Mouse (Mus musculus) inflammation-experienced regulatory T-cells, adult 6 months (primary cell): ENCODE measurements at regions not wholly inside any gene's neighbourhood (a gene's known extent, or its start where the extent isn't known, plus 50 kb on each side); places are given as distances from the start of the nearest gene placed in this dataset.
"Not testable (repeated sequence)": the region's sequence is repeated elsewhere in the genome, so short reads cannot be mapped to it uniquely, and the experiment has no call there.

ENCODE experiments used
- ATAC-seq: one replicate; pipeline ENCODE4 v1.8.0; 2017

DNA sequence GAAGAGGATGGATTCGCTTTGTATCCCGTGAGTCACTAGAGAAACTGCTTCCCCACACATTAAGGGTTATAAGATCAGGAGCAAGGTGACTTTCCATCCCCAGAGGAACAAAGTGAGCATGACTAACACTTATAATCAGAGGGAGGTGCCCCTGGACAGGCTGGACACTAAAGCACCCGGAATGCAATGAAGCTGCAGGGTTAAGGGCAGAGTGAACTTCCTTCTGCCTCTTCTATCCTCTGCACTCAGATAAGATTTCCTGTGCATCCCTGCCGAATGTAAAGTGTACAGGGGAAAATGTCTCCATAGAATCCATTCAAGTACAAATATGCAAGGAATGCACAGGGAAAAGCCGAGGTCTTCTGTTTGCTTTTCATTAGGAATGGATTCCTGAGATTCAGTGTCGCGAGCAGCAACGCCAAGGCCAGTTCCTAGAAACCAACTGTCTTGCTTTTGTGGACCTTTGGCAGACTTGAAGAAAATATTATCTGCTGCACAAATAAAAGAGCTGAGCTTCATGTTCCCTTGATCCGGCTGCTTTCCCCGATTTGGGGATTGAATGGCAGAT is 58.5 kb upstream of the Fbxl7 start:
- ATAC-seq, result no peak

DNA sequence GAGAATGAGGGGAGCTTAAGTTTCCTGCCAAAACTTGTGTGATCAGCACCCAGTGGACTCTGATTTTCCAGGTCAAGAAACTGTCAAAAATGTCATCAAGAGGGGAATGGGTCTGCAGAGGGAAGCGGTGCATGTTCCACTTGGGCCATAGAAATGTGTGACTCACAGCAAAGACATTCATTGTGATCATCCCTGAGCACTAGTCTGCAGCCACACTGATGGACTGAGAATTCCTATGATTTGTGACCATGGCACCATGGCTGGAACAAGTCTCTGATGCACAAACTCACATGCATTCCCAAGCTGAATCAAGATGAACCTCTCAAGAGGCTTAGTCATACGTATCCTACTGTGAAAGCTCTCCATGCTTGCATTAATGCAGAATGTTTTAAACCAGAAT is 63.6 kb upstream of the Fbxl7 start:
- ATAC-seq, result no peak

DNA sequence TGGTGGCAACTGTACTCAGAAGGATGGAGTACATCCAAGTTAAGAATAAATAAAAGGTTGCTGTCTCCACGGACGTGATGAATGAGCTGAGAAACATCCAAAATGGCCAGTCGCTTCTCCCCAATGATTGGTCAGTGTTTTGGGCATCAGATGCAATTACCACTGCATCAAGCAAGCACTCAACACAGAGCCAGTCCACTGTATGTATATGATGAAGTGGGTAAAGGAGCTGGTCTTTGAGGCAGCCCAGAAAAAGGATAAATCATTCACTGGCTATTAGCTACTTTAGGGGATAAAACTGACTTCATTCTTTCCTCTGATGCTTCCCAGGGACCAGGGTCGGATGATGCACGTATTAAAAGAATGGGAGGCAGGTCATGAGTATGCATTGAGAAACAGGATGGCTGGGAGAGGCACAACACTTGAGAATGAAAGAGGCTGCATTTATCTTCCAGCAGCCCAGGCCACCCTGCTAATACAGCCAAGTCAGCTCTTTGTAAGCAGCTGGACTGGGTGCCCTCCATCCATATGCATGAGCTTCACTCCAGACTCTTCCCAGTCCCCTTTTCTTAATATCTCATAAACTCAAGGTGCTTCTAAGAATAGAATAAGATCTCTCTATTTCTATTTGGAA is 73.1 kb upstream of the Fbxl7 start:
- no peak for ATAC-seq

DNA sequence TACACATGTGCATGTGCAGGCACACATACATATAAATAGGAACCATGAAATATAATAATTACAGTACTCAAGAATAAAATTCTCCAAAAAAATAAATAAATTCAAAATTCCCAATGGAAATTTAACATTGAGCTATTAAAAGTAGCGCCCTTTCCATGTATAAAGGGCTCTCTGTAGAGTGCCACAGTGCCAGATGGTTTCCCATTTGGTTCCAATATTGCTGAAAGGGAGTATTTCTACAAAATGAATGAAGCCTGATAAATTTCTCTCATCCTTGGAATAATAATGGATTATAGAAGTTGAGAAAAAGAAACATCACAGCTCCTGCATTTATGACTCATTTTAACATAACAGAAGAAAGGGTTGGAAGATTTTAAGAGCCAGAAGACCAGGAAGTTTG is 75.4 kb upstream of the Fbxl7 start:
- no peak for ATAC-seq

DNA sequence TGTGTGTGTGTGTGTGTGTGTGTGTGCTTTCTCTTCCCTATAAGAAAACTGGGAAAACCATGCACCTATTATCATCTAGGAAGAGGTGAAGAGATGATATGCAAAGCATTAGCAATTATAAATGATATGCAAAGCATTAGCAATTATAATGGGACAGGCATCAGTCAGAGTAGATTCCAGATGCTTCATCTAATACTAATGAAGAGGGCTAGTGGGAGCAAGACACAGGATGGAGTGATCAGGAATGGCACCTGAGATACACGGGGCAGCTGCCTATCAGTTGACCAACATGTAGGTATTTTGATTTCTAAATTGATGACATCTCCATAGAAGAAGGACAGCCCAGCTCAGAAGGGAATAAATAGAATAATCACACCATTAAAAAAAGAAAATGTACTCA is 97.7 kb upstream of the Fbxl7 start:
- ATAC-seq, result no peak

DNA sequence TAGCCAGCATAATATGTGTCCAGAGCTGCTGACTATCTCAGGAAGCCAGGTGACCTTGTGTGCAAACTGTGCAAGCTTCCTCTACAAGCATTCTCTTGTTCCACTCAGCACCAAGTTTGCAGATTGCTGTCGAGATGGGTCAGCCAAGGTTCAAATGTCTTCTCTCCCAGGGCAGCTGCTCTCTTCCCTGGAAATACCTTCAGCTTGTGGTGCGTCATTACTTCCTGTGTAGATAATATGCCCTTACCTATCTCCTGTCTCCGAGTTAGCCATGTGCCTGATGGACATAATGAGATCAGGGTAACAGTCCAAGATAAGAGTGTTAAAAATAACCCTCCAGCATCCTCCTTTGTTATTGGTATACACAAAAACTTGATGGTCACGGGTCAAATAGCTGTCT is 113.7 kb upstream of the Fbxl7 start:
- ATAC-seq, result no peak

DNA sequence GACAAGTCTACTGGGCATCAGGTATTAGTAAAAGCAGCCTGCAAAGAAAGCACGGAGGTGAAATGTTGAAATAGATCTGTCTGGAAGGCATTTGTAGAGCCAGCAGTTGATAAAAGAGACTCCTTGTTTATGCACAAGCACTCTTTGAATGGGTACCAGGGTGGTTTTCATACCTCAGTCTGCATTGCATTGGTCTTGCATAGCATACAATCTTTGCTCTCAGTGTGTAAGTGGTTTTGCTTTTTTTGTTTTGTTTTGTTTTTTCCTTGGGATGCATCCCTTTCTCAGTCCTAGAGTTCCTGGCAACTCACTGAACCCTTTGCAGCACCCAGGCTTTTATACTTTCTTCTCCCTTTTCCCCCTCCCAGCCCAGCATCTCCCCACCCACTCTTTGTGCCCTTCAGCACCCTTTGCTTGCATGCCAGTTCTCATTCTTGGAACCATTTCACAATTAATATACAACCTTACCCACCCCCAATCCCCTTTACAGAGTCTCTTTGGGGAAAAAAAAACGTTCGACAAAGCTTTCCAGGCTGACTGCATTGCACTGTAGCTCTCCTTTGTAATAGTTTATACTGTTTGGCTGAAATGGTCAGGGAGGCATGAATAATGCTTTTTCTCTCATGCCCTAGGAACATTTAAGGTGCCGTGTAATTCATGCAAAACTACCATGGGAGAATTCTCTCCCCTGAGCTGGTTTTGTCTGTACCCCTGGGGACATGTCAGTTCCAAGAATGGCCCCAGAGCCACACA is 118.7 kb upstream of the Fbxl7 start:
- no peak for ATAC-seq

DNA sequence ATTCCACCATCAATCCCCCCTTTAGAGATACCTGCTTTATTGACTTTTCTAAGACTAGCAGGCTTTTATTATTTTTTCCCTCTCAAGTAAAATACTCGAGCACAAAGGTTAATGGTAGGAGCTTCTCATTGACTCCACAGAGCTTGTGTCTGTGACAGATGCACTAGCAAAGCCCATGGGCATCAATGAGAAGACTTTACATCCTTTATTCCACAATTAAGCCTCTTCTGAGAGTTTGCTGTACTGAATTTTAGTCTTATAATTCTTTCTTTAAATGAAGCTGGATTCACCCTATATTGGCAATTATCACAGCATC is 119.2 kb upstream of the Fbxl7 start:
- no peak for ATAC-seq

DNA sequence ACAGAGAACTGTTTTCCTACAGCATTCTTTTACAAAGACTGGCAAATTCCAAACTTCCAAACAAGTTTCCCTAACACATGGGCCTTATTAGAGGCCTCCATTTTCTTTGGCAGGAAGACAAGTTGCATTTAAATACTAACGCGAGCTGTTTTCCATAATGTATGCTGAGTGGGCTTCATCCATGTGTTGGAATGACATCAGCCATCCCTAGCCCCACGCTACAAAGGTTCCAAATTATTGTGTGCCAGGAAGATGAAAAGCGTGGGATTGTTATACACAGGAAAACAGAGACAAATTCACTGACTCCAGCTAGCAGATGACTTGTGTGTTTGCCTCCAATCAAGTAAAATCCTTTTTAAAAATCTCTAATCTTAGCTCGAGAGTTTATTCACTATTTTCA is 125.1 kb upstream of the Fbxl7 start:
- no peak for ATAC-seq

DNA sequence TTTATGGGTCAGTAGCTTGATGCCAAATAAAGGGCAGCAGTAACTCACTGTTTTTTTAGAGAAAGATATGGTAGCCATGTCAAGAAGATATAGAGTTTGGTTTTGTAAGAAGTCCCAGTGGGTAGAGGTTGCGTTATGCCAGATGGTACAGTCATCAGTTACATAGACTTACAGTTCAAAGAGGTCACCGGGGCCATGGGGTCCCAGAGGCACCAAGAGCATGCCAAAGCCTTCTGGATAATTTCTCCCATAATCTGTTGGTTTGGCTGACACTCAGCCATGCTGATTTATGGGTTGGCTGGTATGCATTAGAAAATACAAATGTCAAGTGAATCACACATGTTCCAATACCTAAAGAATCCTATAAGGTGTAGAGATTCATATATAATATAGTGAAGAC is 137.9 kb upstream of the Fbxl7 start:
- no peak for ATAC-seq

DNA sequence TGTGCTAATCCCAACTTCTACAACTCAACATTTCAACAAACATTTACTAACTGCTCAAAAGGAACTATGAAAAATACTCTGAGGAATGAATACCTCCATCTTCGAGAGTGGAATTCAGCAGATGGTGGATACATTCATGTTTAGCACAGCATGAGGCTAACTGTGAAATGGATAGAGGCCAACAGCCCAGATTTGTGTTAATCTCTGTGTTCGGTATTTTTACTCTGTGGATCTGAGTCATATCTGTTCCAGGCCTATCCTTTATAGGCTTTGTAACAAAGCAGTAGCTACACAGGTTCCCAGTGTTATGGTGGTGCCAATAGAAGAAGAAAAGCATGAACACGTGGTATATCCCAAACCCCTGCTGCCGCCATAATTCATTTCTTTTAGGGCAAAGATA is 148.4 kb upstream of the Fbxl7 start:
- ATAC-seq, result no peak

DNA sequence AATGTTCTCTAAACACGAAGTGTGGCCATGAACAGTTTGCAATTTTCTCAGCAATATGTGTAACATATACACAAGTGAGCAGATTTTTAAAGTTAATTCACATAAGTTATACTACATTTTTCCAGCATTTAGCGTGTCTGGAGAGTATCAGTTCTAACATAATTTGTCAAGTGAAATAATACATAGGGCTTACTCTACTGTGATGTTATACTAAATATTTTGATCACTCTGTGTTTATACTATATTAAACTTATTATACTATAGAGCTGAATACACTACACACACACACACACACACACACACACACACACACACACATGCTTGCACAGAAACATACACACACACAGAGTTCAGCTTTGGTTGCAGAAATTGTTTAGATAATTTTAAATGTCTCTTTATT is 155.3 kb upstream of the Fbxl7 start:
- no peak for ATAC-seq

DNA sequence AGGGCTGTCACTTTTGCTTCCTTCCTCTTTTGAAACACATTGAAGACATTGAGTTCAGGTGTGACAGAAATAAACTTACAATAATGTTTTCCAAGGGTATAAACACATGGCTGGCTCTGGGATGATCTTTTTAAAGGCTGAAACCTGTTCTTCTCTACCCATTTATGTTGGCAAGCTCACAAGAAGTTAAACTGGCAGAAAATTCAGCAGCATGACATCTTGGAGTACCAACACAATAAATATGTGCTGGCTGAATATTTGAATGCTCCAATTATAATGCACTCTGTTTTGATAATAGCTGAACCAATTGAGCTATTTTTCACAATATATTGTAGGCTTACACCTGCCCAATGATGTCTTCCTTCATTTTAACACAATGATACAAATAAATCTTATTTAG is 168.1 kb upstream of the Fbxl7 start:
- no peak for ATAC-seq

DNA sequence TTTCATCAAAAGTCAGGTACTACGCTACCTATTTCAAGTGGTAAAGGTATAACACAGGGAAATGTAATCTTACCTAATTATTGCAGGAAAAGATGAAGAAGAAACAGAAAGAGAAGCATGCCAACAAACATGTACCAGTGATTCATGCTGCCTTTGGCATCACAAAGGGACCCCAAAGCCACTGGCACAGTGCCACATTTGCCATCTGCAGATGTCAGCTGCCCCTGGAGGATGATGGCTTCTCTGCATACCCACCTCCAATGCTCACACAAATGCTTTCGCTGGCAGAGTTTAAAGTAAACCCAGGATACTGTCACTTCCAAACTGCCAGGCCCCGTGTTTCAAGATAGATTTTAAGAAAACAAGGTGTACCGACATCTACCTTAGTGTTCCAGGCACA is 168.6 kb upstream of the Fbxl7 start:
- ATAC-seq, result no peak

DNA sequence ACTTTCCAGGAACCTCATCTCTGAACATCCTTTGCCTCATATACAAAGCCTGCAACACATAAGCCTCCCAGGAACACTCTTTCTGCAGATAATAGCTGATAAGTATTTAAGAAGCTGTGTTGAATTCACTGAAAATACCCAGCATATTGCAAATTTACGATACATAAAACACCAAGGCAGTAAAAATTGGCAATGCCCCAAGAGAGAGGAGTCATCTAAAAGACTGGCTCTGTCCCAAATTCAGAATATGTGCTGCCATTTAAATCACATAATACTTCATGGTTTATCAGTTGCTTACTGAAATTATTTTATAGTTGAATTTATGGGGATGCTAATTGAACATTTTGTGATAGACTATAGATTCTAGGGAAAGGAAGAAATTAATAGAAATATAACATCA is 172.3 kb upstream of the Fbxl7 start:
- ATAC-seq, result no peak

DNA sequence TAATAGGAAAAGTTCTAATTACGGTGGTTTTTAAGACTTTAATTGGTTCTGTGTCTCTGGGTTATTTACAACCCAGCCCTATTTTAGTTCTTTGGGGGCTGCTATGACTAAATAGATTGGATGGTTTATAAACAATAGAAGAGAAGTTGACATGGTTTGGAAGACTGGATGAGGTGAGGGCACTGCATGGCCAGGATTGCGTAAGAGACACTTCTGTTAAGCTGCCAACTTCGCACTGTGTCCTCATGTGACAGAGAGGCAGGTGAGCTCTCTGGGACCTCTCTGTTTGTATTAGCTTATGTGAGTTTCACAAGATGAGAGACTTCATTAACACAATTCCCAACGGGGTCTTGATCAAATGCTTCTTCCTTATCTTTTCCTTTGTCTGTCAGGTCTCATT is 182.5 kb upstream of the Fbxl7 start:
- no peak for ATAC-seq

DNA sequence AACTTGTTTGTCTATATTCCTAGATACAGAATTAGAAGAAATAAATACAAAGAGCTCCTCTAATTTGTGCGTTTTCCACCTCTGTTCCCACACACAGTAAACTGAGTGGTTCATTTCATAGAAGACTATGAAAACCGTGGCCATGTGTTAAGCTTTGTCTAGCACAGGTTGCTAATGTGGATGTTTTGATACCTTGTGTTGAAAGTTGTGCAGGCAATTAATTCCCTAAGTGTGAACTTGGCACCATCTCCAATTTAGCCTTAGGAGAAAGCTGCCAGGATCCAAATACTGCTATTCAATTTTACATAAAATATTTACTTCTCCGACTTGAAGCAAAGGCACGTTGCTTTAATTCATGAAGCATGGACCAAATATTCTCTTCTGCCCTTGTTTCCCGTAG is 187.4 kb upstream of the Fbxl7 start:
- ATAC-seq, result no peak

DNA sequence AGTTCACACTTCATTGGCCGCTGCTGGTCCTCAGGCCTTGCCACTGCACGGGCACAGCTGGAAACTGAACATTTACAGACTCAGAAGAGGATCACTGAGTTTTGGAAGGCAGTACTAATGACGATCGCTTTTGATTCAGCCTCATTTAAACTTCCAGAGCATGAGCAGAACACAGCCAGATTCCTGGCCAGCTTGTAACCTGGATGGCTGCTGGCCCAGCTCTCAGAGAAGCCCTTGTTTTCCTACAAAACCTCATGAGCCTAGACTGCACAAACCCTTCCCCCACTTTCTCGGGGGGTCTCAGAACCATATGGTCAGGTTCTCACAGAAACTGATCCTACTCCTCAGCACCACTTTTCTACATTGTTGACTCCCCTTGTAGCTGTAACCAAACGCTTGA is 188.2 kb upstream of the Fbxl7 start:
- no peak for ATAC-seq

DNA sequence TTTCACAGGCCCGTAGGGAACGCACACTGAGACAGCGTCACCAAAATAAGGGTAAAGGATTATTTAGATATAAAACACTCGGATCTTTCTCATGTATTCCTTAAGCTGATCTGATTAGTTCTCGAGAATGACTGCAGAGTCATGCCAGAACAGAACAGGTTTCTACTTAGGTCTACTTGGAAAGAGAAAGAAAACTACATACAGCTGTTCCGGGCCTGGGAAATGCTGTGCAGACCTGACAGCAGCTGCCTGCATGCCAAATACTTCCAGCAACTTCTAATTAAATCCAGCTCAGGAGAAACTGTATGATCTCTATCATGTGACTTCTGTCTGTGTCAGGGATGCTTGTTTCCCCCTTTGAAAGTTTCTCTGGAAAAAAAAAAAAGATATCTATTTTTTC is 193.8 kb upstream of the Fbxl7 start:
- no peak for ATAC-seq

DNA sequence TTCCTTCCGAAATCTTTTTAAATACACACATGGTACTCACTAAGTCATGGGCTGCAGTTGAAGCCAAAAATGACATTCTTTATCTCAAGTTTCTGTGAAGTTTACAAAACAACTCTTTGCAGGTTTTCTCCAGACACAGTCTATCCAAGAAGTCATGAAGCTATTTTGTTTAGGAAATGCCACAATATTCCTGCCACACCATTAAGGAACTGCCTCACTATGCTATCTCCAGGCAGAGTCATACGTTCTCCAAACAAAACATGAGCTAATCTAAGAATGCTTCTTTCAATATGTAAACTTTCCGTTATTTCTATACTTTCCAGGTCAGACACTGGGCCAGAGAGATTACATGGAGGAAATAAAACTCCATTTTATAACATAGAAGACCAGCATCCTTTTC is 198.7 kb upstream of the Fbxl7 start:
- ATAC-seq, result no peak

DNA sequence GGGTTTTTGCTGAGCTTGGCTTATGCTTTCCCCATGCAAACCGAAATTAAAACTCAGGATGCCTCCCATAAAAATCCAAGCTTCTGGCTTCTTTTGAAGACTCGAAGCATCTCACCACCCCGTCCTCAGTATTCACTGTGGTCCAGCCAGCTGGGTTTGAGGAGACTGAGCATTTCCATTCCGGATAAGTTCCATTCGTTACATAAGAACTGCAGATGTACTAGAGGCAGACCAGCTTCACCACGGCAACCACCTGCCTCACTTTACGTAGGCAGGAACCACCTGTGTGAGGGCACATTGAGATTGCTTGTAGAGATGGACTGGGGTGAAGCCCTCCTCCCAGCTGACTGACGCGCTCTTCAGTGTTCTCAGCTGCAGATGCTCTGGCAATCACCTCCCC is 199.9 kb upstream of the Fbxl7 start:
- ATAC-seq, result no peak

DNA sequence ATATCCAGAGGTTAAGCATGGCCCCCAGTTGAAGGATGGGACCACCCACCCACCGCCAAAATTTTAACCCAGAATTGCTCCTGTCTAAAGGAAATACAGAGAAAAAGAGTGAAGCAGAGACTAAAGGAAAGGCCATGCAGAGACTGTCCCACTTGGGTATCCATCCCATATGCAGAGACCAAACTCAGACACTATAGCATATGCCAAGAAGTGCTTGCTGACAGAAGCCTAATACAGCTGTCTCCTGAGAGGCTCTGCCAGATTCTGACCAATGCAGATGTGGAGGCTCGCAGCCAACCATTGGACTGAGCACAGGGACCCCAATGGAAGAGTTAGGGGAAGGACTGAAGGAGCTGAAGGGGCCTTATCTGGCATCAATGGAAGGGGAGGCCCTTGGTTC is 206.2 kb upstream of the Fbxl7 start:
- ATAC-seq, result not testable (repeated sequence)

DNA sequence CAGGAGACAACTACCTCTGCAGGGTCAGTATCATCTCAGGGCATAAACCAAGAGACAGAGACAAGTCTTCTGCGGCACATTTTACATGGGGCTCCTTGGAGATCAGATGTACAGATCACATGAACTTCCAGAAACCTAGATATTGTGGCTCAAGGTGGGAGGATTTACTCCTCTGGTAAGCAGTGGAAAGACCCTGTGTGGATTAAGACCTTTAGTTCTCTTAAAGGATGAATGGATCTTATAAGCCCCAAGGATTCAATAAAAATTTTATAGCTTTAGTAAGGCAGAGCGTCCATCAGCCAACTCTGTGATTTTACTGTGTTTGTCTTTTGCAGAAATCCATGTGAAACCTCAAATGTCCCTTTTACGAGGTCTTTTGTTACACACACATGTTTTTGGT is 213.8 kb upstream of the Fbxl7 start:
- no peak for ATAC-seq

DNA sequence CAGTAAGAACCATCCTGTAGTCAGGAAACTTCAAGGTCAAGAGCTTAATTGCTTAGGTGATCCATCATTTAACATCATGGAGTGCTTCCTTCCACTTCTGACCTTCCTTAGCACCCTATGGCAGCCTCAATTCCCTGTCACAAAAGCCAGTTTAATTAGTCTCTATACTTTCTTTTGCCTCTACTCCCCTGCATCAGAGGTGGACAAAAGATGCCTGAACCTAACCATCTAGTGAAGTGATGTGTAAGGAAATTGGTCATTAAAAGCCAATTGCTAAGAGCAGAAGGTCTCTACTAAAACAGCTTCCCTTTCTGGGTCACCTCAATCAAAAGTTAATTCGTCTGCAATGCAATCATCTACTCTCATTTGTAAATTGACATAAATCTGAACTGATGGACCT is 234.3 kb upstream of the Fbxl7 start:
- no peak for ATAC-seq

DNA sequence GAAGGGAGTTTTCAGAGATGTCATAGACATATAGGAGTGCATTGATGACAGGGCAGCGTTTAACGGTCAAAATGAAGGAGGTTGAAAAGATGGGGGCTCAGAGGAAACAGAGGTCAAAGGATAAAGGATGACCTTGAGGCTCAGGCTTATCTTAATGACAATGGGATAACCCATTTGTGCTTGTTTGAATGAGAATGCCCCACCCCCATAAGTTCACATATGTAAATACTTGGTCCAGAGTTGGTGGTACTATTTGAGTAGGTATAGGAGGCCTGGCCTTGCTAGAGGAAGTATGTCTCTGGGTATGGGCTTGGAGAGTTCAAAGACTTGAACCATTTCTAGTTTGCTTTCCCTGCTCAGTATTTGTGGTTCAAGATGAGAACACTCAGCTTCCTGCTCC is 237.4 kb upstream of the Fbxl7 start:
- ATAC-seq, result no peak
